Mouse (Mus musculus) adrenal gland, adult 10 weeks (tissue): Measurements from ENCODE around the gene Bola1. TPM values are rescaled to one million over a fixed set of nuclear protein-coding genes. Genes with fewer than 3 reads are reported as not detected.

Source experiments
- polyA plus RNA-seq: library from polyadenylated mRNA; stranded (reverse); fragments of 350-450 nt; fragmentation: Illumina TruSeq; extraction: RNeasy Lipid Tissue Mini Kit (QIAGEN cat#74804); gene quantifications from one replicate; pipeline ENCODE4 v1.2.3, GENCODE M21; 2014; ENCODE audit warnings: low read depth, low replicate concordance

Gene Bola1
- polyA plus RNA-seq, 1 experiment from 2014 or later, result 4.2 TPM

Other genes starting within 250 kb of the Bola1 start
- 5.4 TPM for gene Plekho1, start 223.7 kb downstream of the Bola1 start, polyA plus RNA-seq
- gene Vps45, start 161.2 kb downstream of the Bola1 start, polyA plus RNA-seq, result 74.0 TPM
- 26.7 TPM for gene Otud7b, start 115.2 kb downstream of the Bola1 start, polyA plus RNA-seq
- gene Mtmr11, start 57.7 kb downstream of the Bola1 start, polyA plus RNA-seq, result 15.3 TPM
- 15.0 TPM for gene Sf3b4, start 47.4 kb downstream of the Bola1 start, polyA plus RNA-seq
- gene Sv2a, start 38.6 kb downstream of the Bola1 start, polyA plus RNA-seq, result 3.7 TPM
- not detected for gene Hist2h2ab, start 156 bp upstream of the Bola1 start, polyA plus RNA-seq
- gene Hist2h2ac, start 1.2 kb upstream of the Bola1 start, polyA plus RNA-seq, result not detected
- 23.5 TPM for gene Hist2h2be, start 1.4 kb upstream of the Bola1 start, polyA plus RNA-seq
- gene Hist2h3c2, start 19.4 kb upstream of the Bola1 start, polyA plus RNA-seq, result 8.0 TPM
- gene Hist2h2aa2, start 20.6 kb upstream of the Bola1 start, polyA plus RNA-seq, result not detected
- gene Hist2h2aa1, start 25.8 kb upstream of the Bola1 start, polyA plus RNA-seq, result not detected
- gene Hist2h3c1, start 27.0 kb upstream of the Bola1 start, polyA plus RNA-seq, result 46.1 TPM
- gene Hist2h4, start 43.6 kb upstream of the Bola1 start, polyA plus RNA-seq, result 0.99 TPM
- not detected for gene Hist2h3b, start 48.9 kb upstream of the Bola1 start, polyA plus RNA-seq
- not detected for gene Hist2h2bb, start 50.0 kb upstream of the Bola1 start, polyA plus RNA-seq
- 0.99 TPM for gene Fcgr1, start 74.3 kb upstream of the Bola1 start, polyA plus RNA-seq
- gene BC107364, start 232.6 kb upstream of the Bola1 start, polyA plus RNA-seq, result not detected